Mouse (Mus musculus) 3T3-L1 (cell line): Measurements from ENCODE around the gene Ulk4.
"Not testable (repeated sequence)": the region's sequence is repeated elsewhere in the genome, so short reads cannot be mapped to it uniquely, and the experiment has no call there.

Experiments
- DNase-seq: peaks from one replicate; pipeline ENCODE4 v3.0.0-alpha.2; 2015; ENCODE audit warnings: low read depth, low spot score

Ulk4 gene

GRCm38 (mm10) chr9:121250854-121251253, 26.1 kb downstream of the Ulk4 start:
- DNase-seq: no peak

- DNase-seq: no peak
These were observed 27.2 kb downstream of the Ulk4 start for GRCm38 (mm10) chr9:121249805-121250204.

- peak; percentile 91 for DNase-seq
These were observed 28.8 kb downstream of the Ulk4 start for GRCm38 (mm10) chr9:121247956-121248775.

GRCm38 (mm10) chr9:121247047-121247446, 29.9 kb downstream of the Ulk4 start:
- no peak for DNase-seq

- no peak for DNase-seq
These were observed 34.7 kb downstream of the Ulk4 start for GRCm38 (mm10) chr9:121242331-121242730.

- DNase-seq: peak; percentile 13
These were observed 35.2 kb downstream of the Ulk4 start for GRCm38 (mm10) chr9:121241806-121242205.

- no peak for DNase-seq
These were observed 35.6 kb downstream of the Ulk4 start for GRCm38 (mm10) chr9:121241366-121241765.

- peak; percentile 81 for DNase-seq
These were observed 36.8 kb downstream of the Ulk4 start for GRCm38 (mm10) chr9:121240242-121240641.

GRCm38 (mm10) chr9:121239571-121239970, 37.4 kb downstream of the Ulk4 start:
- no peak for DNase-seq

- no peak for DNase-seq
These were observed 58.4 kb downstream of the Ulk4 start for GRCm38 (mm10) chr9:121218636-121219035.

GRCm38 (mm10) chr9:121218230-121218629, 58.8 kb downstream of the Ulk4 start:
- no peak for DNase-seq

GRCm38 (mm10) chr9:121217742-121218141, 59.3 kb downstream of the Ulk4 start:
- no peak for DNase-seq

- no peak for DNase-seq
These were observed 60.3 kb downstream of the Ulk4 start for GRCm38 (mm10) chr9:121216536-121217320.

GRCm38 (mm10) chr9:121215349-121216000, 61.5 kb downstream of the Ulk4 start:
- DNase-seq: peak; percentile 72

- no peak for DNase-seq
These were observed 64.7 kb downstream of the Ulk4 start for GRCm38 (mm10) chr9:121212322-121212721.

- no peak for DNase-seq
These were observed 72.0 kb downstream of the Ulk4 start for GRCm38 (mm10) chr9:121205046-121205445.

- no peak for DNase-seq
These were observed 72.7 kb downstream of the Ulk4 start for GRCm38 (mm10) chr9:121204149-121204800.

- no peak for DNase-seq
These were observed 73.3 kb downstream of the Ulk4 start for GRCm38 (mm10) chr9:121203686-121204085.

- DNase-seq: not testable (repeated sequence)
These were observed 77.8 kb downstream of the Ulk4 start for GRCm38 (mm10) chr9:121199146-121199685.

GRCm38 (mm10) chr9:121196473-121196872, 80.5 kb downstream of the Ulk4 start:
- DNase-seq: no peak

- DNase-seq: no peak
These were observed 81.9 kb downstream of the Ulk4 start for GRCm38 (mm10) chr9:121195106-121195505.
